Mouse (Mus musculus) forebrain, embryonic 16.5 days (tissue): ENCODE measurements around the gene Fam185a. TPM values are rescaled to one million over a fixed set of nuclear protein-coding genes. Genes with fewer than 3 reads are reported as not detected.

Experiments used
- ATAC-seq: fragments of 200-750 bp; cut with Nextera tagmentation; 2 replicates; pipeline ENCODE4 v1.8.0; 2017; ENCODE audit warnings: mild to moderate bottlenecking, moderate library complexity
- H3K27ac ChIP-seq: fragments of 300-500 bp; sonication (generic); 2 replicates; pipeline ENCODE4 v1.5.1; 2014; ENCODE audit warnings: low read length, control low read depth
- H3K27me3 ChIP-seq: fragments of 300-500 bp; sonication (generic); replicated peaks from 2 replicates; pipeline ENCODE4 v1.6.1; 2014; ENCODE audit warnings: low read length; ENCODE audit not compliant: control insufficient read depth, insufficient read depth
- H3K36me3 ChIP-seq: fragments of 300-500 bp; sonication (generic); 2 replicates; pipeline ENCODE4 v1.6.1; 2014; ENCODE audit not compliant: control insufficient read depth, insufficient read depth
- H3K4me1 ChIP-seq: fragments of 300-500 bp; sonication (generic); replicated peaks from 2 replicates; pipeline ENCODE4 v1.6.1; 2014; ENCODE audit warnings: low read length; ENCODE audit not compliant: control insufficient read depth, insufficient read depth
- H3K4me2 ChIP-seq: fragments of 300-500 bp; sonication (generic); 2 replicates; pipeline ENCODE4 v1.6.1; 2014; ENCODE audit warnings: mild to moderate bottlenecking, low read length, control low read depth
- H3K4me3 ChIP-seq: fragments of 300-500 bp; sonication (generic); replicated peaks from 2 replicates; pipeline ENCODE4 v1.5.1; 2014; ENCODE audit warnings: mild to moderate bottlenecking, low read length, control low read depth
- H3K9ac ChIP-seq: fragments of 300-500 bp; sonication (generic); replicated peaks from 2 replicates; pipeline ENCODE4 v1.6.1; 2014; ENCODE audit warnings: low read depth, low read length, control low read depth
- H3K9me3 ChIP-seq: fragments of 300-500 bp; sonication (generic); 2 replicates; pipeline ENCODE4 v1.6.1; 2016; ENCODE audit warnings: low read length; ENCODE audit not compliant: control insufficient read depth
- WGBS: fragments of 180-500 bp; shearing (Covaris S2); extraction: QIAGEN DNeasy Blood & Tissue Kit; methylation state at CpG from one replicate; pipeline ENCODE4 v1.1.7; 2014; 5-methylcytosine and 5-hydroxymethylcytosine counted together
- polyA plus RNA-seq: library from polyadenylated mRNA; unstranded; fragments of >200 nt; fragmentation: Nextera tagmentation; extraction: Ambion mirVana; gene quantifications from 2 replicates; pipeline ENCODE4 v1.2.1, GENCODE M21; 2015

The Fam185a gene
- polyA plus RNA-seq, 1 experiment from 2014 or later, result 9.0 TPM

DNA sequence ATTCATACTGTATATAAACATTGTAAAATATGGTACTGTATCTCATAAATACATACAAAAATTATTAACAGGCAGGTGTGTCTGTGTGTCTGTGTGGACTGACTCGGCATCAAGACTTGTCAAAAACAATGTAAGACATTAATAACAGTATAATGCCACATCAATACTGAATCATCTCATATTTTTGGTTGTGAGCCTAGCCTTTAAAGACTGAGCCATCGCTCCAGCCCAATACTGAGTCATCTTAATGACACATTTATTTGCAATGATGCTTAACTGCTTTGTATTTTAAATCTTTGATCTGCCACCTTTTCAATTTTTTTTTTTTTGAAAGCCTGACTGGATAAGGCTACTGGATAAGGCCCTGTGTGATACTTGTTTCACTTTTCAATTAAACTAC lies 73.7 kb downstream of the Fam185a start:
- 93% methylated on average over 2 of the region's 2 CpGs for WGBS
- no peak for ATAC-seq

DNA sequence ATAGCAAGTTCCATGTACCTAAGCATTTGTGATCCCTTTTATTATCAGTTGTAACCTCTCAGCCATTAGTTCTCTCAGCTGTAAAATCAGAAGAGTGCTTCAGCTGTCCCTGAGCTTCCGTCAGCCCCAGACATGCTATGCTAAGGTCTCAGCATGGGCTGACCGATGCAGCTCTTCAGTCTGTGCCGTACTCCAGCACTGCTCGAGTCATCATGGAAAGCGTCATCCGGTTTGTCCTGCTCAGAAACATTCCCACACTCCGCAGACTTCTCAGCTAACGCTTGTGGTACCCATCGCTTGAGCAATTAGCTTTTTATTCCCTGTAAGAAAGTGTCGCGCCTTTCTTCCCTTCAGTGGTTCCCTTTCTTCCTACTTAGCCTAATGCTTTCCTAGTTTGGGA lies 74.2 kb downstream of the Fam185a start:
- Histone ChIP-seq H3K4me1 (no peaks in the 10 kb centered on the region), H3K4me3 (no peak overlapping the region), H3K27ac (no peak overlapping the region), H3K27me3 (no peaks in the 10 kb centered on the region), H3K4me2 (no peak overlapping the region), H3K9me3 (no peaks in the 10 kb centered on the region), H3K9ac (no peak overlapping the region), H3K36me3 (no peaks in the 10 kb centered on the region)
- WGBS, result 73% methylated on average over 11 of the region's 11 CpGs
- no peak for ATAC-seq

More for the DNA sequence above, 73.7 kb downstream of the Fam185a start:
- H3K4me1 ChIP-seq, result no peaks in the 10 kb centered on the region
- H3K9ac ChIP-seq, result no peak overlapping the region
- no peak overlapping the region for H3K27ac ChIP-seq
- no peaks in the 10 kb centered on the region for H3K27me3 ChIP-seq
- H3K4me3 ChIP-seq, result no peak overlapping the region
- no peaks in the 10 kb centered on the region for H3K9me3 ChIP-seq
- no peak overlapping the region for H3K4me2 ChIP-seq
- H3K36me3 ChIP-seq, result no peaks in the 10 kb centered on the region

DNA sequence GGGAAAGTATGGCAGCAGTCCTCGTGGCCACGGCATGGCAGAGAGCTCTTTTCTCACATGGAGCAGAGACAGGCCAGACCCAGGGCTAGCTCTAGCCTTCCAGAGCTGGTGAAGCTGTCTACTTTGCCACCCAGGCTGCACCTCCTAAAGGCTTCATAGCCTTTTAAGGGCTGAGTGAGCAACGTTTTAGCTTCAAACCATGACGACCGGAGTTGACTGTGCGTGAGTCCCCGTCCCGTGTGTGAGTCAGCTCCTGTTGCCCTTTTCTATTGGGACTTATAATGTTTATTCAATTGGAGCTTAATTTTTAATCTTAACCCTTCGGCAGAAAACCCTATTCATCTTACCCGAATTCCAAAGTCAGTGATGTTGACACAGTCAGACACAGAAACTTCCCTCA lies 75.4 kb downstream of the Fam185a start:
- H3K27ac ChIP-seq, result peak overlapping the region; percentile 20; the same call in 1 of the 2 replicates
- H3K9ac ChIP-seq, result no peak overlapping the region
- 78% methylated on average over 10 of the region's 10 CpGs for WGBS
- no peaks in the 10 kb centered on the region for H3K9me3 ChIP-seq
- no peaks in the 10 kb centered on the region for H3K4me1 ChIP-seq
- ATAC-seq, result no peak
- no peak overlapping the region for H3K4me3 ChIP-seq
- no peaks in the 10 kb centered on the region for H3K36me3 ChIP-seq
- no peaks in the 10 kb centered on the region for H3K27me3 ChIP-seq
- H3K4me2 ChIP-seq, result no peak overlapping the region

DNA sequence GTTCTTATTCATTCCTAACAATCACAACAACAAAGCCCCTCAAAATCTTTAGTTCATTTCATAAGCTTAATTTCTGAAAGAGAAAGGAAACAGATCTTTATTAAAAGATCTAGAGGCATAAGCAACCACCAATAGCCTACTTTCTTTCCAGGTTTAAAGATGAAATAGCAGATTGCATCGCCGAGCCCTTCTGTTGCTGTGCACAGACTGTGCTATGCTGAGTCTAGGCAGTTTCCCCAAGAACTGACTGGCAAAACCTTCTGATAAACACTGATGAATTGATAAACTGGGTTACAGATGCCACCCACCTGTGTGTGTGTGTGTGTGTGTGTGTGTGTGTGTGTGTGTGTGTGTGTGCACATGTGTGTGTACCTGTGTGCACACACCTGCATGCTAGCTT lies 76.2 kb downstream of the Fam185a start:
- ATAC-seq, result peak; percentile 79
- 76% methylated on average over 2 of the region's 2 CpGs for WGBS

DNA sequence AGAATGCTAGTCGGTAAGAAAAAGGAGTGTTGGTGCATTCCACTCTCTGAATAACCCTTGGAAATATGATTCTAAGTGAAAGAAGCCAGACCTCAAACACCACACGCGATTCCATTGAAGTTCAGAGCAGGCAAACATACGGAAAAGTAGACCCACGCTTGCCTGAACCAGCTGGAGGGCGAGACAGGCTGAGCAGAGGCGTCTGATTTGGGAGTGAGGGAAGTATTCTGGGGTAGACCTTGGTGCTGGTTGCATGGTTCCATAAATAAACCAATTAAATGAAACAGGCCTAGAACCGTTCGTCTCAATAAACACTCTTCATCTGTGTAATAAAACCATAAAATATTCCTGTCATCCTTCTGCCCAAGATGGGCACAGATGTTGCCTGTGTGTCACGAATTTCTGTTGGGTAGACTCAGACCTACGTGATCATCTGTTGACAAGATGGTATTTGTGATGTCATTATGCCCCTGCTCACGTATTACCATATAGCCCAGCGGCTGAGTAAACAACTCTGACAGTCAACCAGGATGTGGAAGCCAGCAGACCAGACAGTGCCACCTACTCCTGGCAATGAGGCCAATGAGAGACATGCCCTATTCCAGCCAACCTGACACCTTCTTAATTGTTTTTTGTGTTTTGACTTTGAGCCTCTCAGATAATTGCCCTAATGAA lies 78.3 kb downstream of the Fam185a start:
- no peaks in the 10 kb centered on the region for H3K9me3 ChIP-seq
- H3K4me3 ChIP-seq, result no peak overlapping the region
- no peaks in the 10 kb centered on the region for H3K36me3 ChIP-seq
- no peak overlapping the region for H3K4me2 ChIP-seq
- no peaks in the 10 kb centered on the region for H3K27me3 ChIP-seq
- no peak overlapping the region for H3K27ac ChIP-seq
- 89% methylated on average over 13 of the region's 13 CpGs for WGBS
- H3K4me1 ChIP-seq, result no peaks in the 10 kb centered on the region
- H3K9ac ChIP-seq, result no peak overlapping the region
- ATAC-seq, result no peak

More for the DNA sequence above, 76.2 kb downstream of the Fam185a start:
- Histone ChIP-seq H3K27me3 (no peaks in the 10 kb centered on the region), H3K27ac (no peak overlapping the region), H3K36me3 (no peaks in the 10 kb centered on the region), H3K9ac (no peak overlapping the region), H3K9me3 (no peaks in the 10 kb centered on the region), H3K4me2 (no peak overlapping the region), H3K4me3 (no peak overlapping the region), H3K4me1 (no peaks in the 10 kb centered on the region)

DNA sequence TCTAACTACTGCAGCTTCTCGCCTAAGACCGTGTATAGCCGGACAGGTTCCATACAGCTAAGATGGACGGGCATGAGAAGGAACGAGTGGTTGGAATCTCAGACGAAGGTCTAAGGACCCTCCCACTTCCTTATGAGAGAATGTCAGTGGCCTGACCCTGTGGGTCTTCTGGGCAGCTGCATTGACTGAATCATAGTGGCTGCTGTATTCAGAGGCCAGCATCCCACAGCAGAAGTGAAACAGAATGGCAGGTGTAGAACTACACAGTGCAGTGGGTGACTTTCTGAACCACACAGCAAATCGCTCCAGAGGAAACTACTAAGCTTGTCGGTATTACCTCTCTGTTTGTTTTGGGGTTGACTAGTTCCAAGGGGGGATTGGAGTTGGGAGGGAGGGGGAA lies 80.4 kb downstream of the Fam185a start:
- Histone ChIP-seq H3K36me3 (no peaks in the 10 kb centered on the region), H3K27me3 (no peaks in the 10 kb centered on the region), H3K4me1 (no peaks in the 10 kb centered on the region), H3K4me3 (no peak overlapping the region), H3K9me3 (no peaks in the 10 kb centered on the region), H3K27ac (no peak overlapping the region), H3K4me2 (no peak overlapping the region), H3K9ac (no peak overlapping the region)
- WGBS, result 88% methylated on average over 8 of the region's 8 CpGs
- no peak for ATAC-seq

DNA sequence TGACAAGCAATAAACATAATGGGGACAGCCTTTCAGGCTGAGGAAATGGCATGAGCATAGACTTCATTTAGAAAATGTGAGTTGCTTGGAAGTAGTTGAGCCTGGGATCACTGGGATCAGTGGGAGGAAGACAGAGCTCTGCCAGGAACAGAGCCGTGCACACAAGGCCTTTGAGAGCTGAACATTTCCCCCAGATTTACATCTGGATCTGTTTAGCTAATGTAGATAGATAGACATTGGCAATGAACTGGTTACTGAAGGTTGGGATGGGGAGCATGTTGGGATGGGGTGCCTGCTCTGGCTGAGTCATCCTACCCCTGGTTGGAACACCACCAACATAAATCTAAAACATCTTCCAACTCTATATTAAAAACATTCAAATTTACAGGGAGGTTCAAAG lies 82.1 kb downstream of the Fam185a start:
- no peaks in the 10 kb centered on the region for H3K4me1 ChIP-seq
- no peak overlapping the region for H3K27ac ChIP-seq
- H3K9ac ChIP-seq, result no peak overlapping the region
- H3K4me2 ChIP-seq, result no peak overlapping the region
- H3K4me3 ChIP-seq, result no peak overlapping the region
- no peaks in the 10 kb centered on the region for H3K9me3 ChIP-seq
- H3K36me3 ChIP-seq, result no peaks in the 10 kb centered on the region
- ATAC-seq, result no peak
- 83% methylated on average over 1 of the region's 1 CpGs for WGBS
- no peaks in the 10 kb centered on the region for H3K27me3 ChIP-seq

DNA sequence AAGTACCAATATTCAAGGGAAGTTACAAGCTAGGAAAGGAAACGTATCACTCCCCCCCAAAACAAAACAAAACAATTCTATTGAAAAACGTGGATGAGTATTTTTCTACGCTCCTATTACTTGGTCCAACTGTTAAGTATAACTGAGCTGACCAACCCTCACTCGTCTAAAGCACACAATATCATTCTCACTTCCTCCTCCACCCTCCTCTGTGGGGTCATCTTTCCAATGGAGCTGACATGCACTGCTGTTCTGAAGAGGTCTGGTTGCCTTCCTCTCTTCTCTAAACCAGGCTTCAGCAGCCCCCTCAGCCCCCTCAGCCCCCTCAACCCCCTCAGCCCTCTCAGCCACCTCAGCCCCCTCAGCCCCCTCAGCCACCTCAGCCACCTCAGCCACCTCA lies 85.0 kb downstream of the Fam185a start:
- Histone ChIP-seq H3K4me3 (no peak overlapping the region), H3K36me3 (no peaks in the 10 kb centered on the region), H3K9ac (no peak overlapping the region), H3K4me1 (no peaks in the 10 kb centered on the region), H3K27me3 (no peaks in the 10 kb centered on the region), H3K27ac (no peak overlapping the region), H3K4me2 (no peak overlapping the region), H3K9me3 (no peaks in the 10 kb centered on the region)
- WGBS, result 75% methylated on average over 4 of the region's 4 CpGs
- no peak for ATAC-seq

DNA sequence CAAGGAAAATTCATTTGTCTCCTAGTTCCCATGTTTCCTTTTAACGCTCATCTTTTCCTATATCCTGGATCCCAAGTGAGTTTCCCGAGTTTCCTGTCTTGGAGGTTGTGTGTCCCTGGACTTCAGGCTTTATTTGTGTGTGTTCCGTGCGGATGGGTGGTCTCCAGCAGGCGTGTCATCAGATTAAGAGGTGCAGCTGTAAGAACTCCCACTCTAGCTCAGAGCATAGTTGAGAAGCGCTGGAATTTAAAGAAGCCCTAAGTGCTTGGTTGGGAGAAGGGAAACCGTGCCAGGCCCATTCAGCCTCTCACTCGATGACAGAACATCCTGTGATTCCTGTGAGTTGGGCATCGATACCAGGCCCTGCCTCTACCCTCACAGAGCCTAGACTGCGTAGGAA lies 88.6 kb downstream of the Fam185a start:
- 0 out of 2 replicates have a peak, but pooled peaks cover 2% of the 10 kb centered on the region for H3K4me1 ChIP-seq
- no peaks in the 10 kb centered on the region for H3K9me3 ChIP-seq
- no peaks in the 10 kb centered on the region for H3K36me3 ChIP-seq
- 76% methylated on average over 10 of the region's 10 CpGs for WGBS
- H3K9ac ChIP-seq, result no peak overlapping the region
- H3K27ac ChIP-seq, result no peak overlapping the region
- H3K4me3 ChIP-seq, result no peak overlapping the region
- no peak for ATAC-seq
- H3K27me3 ChIP-seq, result no peaks in the 10 kb centered on the region
- no peak overlapping the region for H3K4me2 ChIP-seq

DNA sequence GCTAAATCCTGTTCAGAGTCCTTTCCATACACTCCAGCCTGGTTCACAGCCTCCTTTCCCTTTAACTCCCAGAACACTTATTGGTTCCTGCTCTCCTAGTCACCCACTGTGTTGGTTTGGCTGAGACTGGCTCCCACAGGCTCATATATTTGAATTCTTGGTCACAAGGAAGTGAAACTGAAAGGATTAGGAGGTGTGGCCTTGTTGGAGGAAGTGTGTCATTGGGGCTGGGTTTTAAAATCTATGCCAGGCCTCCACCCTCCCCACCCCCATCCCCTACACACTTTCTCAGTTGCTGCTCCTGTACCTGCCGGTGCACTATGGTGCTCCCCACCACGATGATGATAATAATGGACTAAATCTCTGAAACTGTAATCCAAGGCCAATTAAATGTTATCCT lies 92.8 kb downstream of the Fam185a start:
- H3K27me3 ChIP-seq, result no peaks in the 10 kb centered on the region
- no peak overlapping the region for H3K4me3 ChIP-seq
- H3K4me1 ChIP-seq, result 0 out of 2 replicates have a peak, but pooled peaks cover 2% of the 10 kb centered on the region
- H3K36me3 ChIP-seq, result no peaks in the 10 kb centered on the region
- no peak overlapping the region for H3K4me2 ChIP-seq
- no peaks in the 10 kb centered on the region for H3K9me3 ChIP-seq
- no peak for ATAC-seq
- WGBS, result 89% methylated on average over 2 of the region's 2 CpGs
- no peak overlapping the region for H3K9ac ChIP-seq
- no peak overlapping the region for H3K27ac ChIP-seq
